Mouse (Mus musculus) kidney, adult 8-10 months (tissue): ENCODE data around the gene Rmnd5b.
"Not testable (repeated sequence)": the region's sequence is repeated elsewhere in the genome, so short reads cannot be mapped to it uniquely, and the experiment has no call there.

Experiments
- DNase-seq, 2 experiments: peaks; one replicate each; pipeline ENCODE4 v3.0.0; 2022

Gene Rmnd5b

DNA sequence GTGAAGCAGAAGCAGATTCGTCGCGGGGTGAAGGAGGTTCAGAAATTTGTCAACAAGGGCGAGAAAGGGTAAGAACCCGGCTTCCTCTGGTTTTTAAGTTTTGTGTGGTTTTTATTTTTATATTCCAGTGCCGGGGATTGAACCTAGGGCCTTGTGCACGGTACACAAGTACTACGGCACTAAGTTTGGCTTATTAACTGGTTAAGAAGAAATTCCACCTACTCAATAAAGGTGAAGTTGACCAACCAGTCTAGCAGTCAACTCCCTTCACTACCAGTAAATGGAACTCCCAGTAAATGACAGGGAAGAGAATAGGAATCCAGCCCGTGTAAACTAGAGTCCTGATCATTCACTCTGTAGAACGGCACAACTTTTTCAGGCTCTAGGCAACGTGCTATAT is 15.6 kb downstream of the Rmnd5b start:
- no peak for DNase-seq

DNA sequence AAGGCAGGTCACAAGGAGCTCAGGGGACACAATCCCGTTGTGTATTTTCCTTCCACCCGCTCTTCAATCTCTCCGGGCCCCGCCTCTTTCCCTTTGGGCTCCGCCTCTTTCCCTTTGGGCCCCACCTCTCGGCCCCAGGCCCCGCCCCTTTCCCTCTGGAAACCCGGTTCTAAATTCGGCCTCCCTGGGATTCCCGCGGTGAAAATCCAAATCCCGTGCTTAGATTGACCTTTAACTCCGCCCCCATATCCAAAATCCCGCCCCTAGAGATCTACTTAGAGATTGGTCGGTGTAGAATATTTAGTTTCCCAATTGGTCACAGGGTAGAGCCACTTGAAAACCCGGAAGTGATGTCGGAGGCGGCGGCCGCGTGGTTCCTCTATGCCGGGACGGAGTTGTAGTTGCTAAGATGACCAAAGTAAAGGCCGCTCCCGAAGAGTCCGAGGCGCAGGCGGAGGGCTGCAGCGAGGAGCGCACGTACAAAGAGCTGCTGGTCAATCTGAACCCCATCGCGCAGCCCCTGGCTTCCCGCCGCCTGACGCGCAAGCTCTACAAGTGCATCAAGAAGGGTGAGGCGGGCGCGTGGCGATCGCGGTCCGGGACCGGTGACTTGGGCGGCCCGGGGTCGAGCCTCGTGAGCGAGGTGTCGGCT is 16.2 kb downstream of the Rmnd5b start, which contains the start of gene Nhp2:
Gene Nhp2 (plus strand): TSS at position 327 of the 652 bp plus-strand sequence.
- DNase-seq: peak; percentile 99 to 100

DNA sequence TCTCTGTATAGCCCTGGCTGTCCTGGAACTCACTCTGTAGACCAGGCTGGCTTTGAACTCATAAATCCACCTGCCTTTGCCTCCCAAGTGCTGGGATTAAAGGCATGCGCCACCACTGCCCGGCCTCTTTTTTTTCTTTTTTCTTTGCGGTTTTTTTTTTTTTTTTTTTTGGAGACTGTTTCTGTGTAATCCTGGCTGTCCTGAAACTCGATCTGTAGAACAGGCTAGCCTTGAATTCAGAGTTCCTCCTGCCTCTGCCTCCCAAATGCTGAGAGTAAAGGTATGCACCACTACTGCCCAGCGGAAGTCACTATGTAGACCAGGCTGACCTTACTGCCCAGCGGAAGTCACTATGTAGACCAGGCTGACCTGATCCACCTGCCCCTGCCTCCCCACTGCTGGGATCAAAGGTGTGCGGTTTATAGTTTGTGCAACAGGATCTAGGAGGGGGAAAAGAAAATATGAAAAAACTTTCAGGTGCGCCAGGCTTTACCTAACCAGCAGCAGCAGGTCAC is 16.7 kb downstream of the Rmnd5b start:
- no peak for DNase-seq

DNA sequence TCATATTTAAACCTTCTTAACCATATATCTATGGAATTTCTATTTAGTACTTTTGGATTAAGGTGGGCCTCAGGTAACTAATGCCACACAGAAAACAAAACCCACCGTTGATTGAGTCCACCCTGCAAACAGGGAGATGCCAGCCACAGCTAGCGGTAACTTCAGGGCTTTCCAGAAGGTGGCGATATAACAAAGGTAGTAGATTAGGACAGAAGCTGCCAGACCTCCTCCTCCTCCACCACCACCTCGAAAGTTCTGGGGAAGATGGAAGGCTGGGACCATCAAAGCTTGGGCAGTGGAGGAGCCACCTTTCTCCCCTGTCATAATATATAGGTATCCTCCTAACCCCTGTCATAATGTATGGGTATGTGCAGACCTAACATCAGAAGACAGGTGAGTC is 18.0 kb downstream of the Rmnd5b start:
- DNase-seq: peak; percentile 67 to 83

DNA sequence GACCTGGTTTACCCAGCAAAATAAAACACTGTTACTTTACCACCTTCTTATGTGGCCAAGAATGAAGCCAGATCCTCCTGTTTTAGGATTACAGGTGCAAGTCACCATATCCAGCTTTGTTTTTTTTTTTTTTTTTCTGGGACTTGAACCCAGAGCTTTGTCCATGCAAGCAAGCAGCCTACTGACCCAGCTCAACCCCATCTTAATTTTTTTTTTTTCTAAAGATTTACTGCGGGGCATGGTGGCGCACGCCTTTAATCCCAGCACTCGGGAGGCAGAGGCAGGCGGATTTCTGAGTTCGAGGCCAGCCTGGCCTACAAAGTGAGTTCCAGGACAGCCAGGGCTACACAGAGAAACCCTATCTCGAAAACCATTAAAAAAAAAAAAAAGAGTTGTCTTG is 19.6 kb downstream of the Rmnd5b start:
- not testable (repeated sequence) for DNase-seq

DNA sequence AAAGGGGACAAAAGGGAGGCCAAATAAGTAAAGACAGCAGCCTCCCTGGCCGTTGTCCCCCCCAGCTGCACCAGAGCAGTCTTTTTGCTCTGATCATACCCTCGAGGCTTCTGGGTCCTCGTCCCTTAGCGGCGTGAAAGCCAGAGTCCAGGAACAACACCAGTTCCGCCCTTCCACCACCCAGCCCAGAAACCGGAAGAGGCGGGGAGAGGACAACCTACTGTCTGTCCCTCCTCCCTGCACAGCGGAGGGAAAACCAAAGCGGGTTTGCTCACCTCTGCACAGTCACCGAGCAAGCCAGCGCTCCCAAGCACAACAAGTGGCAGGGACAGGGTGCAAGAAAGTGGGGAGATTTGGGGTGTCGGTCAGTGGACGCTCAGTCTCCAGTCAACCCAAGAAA is 20.1 kb downstream of the Rmnd5b start:
- peak; percentile 79 to 80 for DNase-seq

DNA sequence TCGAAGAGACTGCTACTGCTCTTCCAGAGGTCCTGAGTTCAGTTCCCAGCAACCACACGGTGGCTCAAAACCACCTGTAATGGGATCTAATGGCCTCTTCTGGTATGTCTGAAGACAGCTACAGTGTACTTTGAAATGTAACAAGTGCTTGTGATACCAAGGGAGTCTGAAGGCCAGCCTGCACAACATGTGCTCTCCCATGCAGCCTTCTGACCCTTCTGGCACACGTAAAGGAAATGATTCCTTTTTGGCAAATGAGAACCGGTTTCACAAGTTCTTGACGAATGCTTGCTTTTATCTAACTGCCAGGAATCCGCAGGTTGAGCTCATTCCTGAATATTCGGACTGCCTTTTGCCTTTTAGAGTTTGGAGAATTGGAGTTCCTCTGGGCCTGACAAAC is 20.6 kb downstream of the Rmnd5b start:
- peak in 1 of 2 experiments; percentile 53 for DNase-seq

DNA sequence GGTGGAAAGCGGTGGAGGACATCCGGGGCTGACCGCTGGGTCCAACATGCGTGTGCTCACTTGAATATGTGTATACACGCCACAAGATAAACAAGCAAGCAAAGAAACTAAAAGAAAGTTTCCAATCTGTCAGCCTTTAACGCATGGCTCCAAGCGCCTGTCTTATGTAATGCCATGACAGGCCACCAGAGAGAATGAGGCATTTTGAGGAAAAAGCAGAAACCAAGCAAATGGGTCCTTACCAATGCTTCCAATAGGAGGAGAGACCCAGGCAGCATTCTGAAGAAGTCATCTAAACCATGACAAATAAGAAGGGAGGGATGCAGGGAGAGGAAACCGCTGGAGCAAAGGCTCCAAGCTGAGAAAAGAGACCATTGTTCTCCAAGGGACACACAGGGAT is 21.4 kb downstream of the Rmnd5b start:
- DNase-seq: no peak

DNA sequence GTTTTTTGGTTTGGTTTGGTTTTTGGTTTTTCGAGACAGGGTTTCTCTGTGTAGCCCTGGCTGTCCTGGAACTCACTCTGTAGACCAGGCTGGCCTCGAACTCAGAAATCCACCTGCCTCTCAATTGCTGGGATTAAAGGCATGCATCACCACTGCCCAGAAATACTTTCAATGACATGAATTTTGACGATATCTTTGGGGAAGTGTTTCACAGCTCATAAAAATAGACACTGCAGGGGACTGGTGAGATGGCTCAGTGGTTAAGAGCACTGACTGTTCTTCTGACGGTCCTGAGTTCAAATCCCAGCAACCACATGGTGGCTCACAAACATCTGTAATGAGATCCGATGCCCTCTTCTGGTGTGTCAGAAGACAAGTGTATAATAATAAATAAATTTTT is 25.8 kb downstream of the Rmnd5b start:
- DNase-seq: not testable (repeated sequence)

DNA sequence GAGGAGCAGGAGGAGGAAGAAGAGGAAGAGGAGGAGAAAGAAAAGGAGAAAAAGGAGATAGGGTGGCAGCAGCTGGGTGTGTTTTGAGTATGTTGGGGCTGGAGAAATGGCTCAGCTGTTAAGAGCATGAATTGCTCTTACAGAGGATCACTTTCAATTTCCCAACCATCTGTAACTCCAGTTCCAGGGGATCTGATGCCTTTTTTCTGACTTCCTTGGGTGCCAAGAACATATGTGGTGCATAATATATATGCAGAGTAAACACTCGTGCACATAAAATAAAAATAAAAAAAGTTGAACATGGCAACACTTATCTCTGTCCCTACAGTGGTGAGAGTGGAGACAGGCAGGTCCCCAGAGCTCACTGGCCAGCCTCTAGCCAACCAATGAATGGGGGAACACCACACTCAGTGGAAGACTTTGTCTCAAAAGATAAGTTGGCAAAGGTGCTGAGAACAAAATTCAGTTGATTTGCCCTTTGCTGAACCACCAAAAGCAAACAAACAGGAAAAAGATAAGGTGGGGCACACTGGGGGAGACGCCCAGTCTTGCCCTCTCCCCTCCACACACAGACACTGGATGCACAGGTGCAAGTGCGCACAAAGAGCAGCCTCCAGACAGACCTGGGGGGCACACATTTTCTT is 26.3 kb downstream of the Rmnd5b start:
- no peak for DNase-seq

DNA sequence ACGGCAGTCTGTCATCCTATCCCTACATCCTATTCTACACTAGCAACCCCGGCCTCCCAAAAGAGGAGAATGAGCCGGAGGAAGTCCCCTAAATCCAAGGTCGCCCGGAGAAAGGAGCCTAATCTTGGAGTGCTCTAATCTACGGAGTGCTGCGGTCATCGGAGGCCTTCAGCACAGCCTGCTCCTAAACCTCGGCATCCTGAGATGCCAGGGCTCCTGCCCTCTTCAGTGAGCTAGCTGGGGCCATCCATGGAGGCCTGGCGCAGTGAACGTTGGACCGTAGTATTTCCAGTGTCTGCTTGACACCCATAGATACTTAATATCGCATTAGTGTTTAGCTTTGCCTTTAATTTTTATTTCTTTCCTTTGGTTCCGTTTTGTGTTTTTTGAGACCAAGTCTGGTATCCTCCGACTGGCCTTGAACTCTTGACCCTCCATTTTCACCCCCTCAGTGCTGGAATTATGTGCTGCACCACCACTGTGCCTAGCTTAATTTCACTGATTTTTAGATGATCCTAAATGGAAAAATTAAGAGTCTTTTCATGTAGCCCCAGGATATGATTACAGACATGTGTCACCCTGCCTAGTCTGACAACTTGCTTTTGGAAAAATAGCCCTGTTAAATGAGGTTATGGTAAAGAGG is 28.5 kb downstream of the Rmnd5b start:
- DNase-seq: no peak

DNA sequence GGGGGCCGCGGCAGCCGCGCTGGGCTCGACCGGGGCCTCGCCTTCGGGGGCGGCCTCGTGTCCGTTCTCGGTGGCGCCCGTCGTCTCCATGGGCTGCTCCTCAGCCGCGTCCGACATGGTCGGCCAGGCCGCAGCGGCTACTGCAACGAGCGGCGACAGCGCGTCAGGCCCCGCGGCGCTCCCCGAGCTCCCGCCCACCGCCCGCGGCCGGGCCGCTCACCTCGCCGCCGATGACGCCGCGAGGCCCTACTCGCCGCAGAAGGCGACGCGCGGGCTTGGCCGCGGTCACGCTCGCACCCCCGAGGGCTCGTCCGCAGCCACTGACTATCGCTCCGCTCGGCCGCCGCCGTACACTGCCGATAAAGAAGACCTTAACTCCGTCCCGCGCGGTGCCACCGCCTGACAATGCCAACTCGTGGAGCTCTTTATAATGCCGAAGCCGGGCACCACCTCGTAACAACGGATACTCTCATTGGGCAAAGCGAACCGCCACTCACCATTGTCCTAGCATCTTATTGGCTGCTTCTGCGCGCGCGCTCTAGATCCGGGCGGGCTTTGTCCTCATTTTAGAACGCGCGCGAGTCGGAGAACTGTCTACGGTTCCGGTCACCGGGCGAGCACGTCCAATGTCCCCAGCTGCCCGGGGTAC is 29.1 kb downstream of the Rmnd5b start, which contains the start of gene Hnrnpab:
Gene Hnrnpab (minus strand): TSS at position 401 of the 649 bp plus-strand sequence.
- peak; percentile 97 to 98 for DNase-seq

DNA sequence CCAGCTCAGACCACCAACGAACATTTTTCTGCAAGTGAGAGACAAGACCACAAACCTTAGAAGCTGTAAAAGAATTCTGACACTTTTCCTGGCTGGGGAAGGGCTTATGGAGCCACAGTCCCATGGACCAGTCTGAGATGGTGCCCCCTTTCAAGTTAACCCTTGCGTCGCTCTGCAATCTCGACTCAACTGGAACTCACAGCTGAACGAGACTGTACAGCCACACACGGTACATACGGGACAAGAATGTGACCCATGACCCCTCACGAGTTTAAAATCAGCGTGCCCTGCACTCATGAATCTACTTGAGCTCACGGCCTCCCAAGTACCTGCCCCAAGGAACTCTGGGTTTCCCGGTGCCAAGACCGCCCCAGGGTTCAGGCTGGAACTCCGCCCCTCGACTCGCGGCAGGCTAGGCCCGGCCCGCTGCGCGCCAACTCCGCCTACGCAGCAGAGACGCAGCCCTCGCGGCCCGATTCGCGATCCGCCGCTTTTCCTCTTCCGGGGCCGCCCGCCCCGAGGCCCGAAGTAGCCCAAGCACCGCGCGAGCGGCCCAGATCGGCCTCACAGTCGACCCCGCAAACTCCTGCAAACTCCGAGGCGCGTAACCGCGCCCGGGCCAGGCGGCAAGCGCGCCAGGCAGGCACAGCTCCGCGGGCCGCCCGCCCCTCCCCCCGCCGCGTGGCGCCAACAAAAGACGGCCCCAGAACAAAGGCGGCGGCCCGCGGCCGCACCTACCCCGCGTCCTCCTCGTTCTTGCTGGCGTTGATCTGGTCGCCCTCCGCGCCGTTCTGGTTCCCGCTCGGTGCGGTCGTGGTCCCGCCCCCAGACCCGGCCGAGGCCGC is 29.9 kb downstream of the Rmnd5b start:
- DNase-seq: peak; percentile 94 to 95

DNA sequence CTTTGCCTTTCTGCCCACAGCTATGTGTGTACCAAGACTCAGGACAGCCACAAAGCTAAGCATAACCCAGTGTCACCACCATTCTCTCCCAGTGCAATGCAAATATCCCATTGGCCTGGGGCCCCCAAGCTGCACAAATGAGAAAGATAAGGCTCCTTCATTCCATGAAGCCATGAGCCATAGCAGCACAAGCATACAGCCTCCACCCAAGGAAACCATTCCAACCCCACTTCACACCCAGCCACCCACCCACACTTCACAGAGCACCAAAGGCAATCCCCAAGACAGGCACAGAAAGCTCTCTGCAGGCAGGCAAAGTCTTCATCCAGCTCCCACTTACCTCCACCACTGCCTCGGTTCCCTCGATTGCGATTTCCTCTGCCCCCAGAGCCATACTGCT is 33.4 kb downstream of the Rmnd5b start:
- DNase-seq: no peak

DNA sequence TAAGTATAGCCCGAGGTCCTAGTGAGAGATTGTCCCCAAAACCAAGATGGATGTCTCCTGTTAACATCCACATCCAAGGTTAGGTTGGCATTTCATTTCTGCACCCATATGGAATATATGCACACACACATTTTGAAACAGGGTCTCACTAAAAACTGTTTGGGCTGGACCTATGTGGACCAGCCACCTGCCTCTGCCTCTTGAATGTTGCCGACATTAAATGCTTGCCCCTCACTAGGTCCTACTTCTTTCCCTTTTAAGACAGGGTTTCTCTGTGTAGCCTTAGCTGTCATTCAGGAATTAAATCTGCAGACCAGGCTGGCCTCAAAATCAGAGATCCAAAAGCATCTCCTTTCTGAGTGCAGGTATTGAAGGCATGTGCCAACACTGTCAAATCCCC is 38.1 kb downstream of the Rmnd5b start:
- no peak for DNase-seq

DNA sequence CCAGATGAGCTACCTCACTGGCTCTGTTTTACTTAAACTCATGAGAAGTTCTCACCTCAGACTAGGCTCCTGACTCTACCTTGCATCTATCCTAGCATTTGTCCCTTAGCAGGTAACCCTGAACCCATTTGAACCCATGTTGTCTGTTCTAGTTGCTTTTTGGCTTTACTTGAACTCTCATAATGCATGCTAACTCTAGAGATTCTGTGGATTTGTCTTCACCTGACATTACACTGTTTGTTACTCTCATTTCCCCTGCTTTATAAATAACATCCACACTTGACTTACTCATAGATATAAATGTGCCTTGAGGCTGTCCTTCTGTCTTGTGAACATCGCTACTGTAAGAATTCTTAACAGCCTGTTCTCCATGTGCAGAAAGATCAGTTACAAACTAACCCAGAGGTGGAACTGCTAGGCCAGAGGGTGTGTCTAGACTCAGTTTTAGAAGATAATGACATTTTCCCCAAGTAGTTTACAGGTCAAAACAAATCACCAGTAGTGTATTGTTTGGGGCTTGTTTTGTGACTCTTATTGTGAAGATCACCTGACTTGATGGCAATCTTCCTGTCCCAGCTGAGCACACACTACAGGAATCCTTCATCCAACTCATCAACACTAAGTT is 40.1 kb downstream of the Rmnd5b start:
- no peak for DNase-seq

DNA sequence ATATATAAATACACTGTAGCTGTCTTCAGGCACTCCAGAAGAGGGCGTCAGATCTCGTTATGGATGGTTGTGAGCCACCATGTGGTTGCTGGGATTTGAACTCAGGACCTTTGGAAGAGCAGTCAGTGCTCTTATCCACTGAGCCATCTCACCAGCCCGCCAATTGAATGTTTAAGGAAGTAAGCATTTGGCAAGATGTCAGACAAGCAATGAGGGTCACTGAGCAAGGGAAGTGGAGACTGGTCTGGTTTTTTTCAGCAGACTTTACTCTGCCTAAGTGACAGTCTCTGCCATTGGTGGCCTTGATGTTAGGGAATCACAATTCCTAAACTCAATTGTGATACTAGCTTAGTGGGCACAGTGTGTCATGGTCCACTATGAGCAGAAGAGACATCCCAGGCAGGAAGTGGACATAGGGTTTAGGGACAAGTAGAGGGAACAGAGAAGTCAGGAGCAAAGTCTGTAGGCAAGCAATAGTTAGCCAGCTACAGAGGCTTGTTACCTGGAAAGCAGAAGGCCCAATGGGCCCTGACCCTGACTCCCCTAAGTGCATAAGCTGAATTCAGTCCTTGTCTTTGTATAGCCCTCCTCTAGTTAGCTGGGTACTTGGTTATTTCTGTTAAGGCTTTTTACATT is 40.9 kb downstream of the Rmnd5b start:
- no peak for DNase-seq

DNA sequence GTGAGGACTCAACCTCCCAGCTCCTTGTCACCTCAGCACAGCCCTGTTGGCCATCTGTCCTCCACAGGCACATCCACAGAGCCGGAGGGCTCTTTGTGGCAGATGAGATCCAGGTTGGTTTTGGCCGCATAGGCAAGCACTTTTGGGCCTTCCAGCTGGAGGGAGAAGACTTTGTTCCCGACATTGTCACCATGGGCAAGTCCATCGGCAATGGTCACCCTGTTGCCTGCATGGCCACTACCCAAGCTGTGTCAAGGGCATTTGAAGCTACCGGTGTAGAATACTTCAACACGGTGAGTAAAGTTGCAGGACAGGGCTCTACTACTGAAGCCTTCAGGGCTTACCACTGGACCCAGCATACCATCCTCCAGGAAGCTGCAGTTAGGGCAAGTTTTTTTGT is 41.8 kb downstream of the Rmnd5b start:
- no peak for DNase-seq

DNA sequence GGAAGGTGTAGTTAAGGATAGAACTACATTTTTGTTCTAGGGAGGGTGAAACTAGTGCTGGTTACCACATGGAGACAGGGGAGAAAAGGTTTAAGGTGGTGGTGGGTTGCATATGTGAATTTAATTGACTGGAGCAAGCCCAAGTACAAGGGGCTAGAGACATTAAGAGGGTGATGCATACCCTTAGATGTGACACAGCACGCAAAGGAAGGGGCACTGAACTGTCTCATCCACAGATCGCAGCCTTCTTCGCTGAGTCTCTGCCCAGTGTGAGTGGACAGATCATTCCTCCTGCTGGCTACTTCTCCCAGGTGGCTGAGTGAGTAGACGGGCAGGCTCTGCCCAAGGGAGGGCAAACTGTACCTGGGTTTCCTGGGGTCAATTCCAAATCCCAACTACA is 42.3 kb downstream of the Rmnd5b start:
- DNase-seq: no peak

DNA sequence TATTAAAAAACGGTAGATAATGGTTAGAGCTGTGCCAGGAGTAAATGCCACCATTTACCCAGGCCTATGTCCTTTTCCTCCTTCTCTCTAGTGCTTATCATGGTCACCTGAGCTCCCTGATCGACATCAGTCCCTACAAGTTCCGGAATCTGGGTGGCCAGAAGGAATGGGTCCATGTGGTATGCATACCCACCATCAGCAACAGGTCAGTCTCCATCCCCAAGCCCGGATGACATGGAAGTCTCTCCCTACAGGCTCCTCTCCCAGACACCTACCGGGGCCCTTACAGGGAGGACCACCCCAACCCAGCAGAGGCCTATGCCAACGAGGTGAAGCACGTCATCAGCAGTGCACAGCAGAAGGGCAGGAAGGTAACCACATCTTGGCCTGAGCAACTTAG is 43.8 kb downstream of the Rmnd5b start:
- no peak for DNase-seq

DNA sequence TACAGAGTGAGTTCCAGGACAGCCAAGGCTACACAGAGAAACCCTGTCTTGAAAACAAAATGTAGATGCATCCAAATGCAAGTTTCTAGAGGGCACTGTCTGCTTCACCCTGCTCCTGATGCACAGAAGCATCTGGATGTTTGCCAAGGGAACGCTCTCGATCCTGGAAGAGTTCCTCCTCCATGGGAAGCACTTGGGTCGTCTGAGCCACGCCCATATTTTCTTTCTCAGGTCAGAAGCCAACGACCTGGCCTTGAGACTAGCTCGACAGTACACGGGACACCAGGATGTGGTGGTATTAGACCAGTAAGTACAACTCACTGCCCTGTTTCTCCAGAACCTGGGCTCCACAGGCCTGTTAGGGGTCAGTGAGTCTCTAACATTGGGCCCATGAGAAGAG is 44.5 kb downstream of the Rmnd5b start:
- DNase-seq: no peak

DNA sequence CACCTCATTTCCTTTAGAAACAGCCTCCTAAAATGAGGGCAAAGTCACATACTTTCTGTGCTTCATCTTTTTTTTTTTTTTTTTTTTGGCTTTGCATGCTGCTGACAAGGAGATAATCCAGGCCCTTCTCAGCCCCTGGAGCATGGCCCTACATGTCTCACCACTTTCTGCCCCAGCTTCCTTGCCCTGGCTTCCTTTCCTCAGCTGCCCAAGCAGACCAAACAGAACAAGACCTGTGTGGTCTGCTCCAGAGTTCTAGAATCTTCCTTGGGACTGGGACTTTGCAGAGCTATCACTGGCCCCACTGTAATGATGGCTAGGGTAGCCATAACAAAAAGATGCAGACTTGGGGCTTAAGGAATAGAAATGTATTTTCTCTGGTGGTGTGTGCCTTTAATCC is 45.7 kb downstream of the Rmnd5b start:
- DNase-seq: no peak
